Mouse (Mus musculus): Measurements from ENCODE around the gene Gm42517. TPM values are rescaled to one million over a fixed set of nuclear protein-coding genes. Genes with fewer than 3 reads are reported as not detected.

The Gm42517 gene
- polyA plus RNA-seq, 1 experiment from 2014 or later, result not detected

DNA sequence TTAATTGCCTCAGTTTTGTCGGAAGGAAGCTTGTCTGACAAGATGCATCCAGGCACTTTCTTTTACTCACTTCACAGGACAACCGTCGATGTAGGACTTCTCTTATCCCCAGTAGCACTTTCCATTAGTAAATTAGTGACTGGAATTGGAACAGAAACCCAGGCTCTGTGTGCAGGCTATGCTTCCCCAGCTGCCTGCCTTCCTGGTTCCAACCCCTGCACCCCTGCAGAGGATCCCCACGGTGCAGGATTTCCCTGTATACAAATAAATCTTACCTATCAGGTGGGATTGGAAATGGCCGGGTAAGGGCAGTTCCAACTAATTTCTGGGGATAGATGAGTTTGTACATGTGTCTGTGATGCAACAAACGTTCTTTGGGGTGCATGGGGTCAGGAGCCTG is 2.2 kb upstream of the Gm42517 start:
- H3K4me2 ChIP-seq, result no peak overlapping the region
- no peak overlapping the region for H3K27ac ChIP-seq

DNA sequence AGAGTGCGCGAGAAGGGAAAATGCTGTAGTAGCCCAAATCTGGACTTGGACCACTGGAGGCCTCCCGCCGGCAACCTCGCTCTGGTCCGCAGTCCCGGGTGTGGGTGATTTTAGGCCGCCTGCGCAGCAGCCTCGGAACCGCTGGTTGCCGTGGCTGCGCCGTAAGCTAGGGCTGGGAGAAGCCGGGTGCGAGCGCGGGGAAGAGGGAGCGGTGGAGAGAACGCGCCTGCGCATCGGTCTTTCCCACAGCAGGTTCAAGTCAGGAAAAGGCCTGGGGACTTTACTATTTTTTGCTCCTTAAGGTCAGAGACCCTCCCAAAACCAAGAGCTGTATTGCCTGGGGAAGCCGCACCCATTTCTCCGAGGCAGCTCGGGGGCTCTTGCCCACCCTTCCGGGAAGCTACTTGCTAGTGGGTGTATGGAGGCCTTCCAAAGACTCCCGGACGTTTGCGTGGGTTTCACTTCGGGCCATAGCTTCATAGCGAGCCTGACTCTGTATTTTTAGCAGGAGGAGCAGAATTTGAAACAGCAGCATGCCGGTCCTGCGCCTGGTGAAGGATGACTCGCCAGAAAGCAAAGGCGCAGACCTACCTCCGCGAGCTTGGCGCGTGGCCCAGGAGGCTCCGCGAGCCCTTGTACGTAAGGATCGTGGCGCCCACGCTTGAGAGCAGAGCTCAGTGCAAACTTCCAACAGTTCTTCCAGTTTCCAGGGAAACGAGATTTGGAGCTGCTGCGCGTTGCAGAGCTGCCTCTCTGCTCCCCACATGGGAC is 1.3 kb upstream of the Gm42517 start:
- WGBS (ENCODE audit: insufficient replicate concordance), result 1% methylated on average over 49 of the region's 49 CpGs
- H3K9ac ChIP-seq, result no peak overlapping the region
- H3K4me2 ChIP-seq, result peak overlapping the region; percentile 62
- peaks cover 27% of the 10 kb centered on the region for H3K4me1 ChIP-seq
- no peak overlapping the region for H3K27ac ChIP-seq
- H3K36me3 ChIP-seq, result no peaks in the 10 kb centered on the region
- H3K4me3 ChIP-seq, result peak overlapping the region; percentile 48
- H3K9me3 ChIP-seq (replicated peaks), result no peaks in the 10 kb centered on the region
- no peak for ATAC-seq
- peaks cover 98% of the 10 kb centered on the region for H3K27me3 ChIP-seq (replicated peaks)

More for the DNA sequence above, 2.2 kb upstream of the Gm42517 start:
- Histone ChIP-seq H3K4me1 (peaks cover 27% of the 10 kb centered on the region), H3K9me3 (replicated peaks) (no peaks in the 10 kb centered on the region), H3K4me3 (no peak overlapping the region), H3K27me3 (replicated peaks) (peaks cover 95% of the 10 kb centered on the region), H3K36me3 (no peaks in the 10 kb centered on the region), H3K9ac (no peak overlapping the region)
- ATAC-seq, result no peak
- WGBS (ENCODE audit: insufficient replicate concordance), result 5% methylated on average over 6 of the region's 6 CpGs

DNA sequence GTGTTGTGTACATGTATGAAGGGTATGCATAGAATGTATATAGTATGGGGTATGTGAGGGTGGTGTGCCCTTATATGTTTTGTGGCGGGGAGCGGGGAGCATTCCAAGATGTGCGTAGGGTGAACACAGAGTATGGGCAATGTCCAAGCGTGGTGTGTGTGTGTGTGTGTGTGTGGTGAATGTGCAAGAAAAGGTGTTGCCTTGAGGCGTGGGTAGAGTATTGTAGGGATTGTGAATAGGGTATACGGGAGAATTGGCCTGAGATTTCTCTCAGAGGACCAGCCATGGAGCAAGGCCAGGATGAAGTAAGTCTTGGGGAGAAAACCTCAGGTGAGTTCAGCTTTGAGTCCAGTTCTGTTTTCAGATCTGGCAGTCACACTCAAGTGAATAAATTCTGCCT is 724 bp upstream of the Gm42517 start:
- H3K4me2 ChIP-seq, result peak overlapping the region; percentile 75
- H3K9me3 ChIP-seq (replicated peaks), result no peaks in the 10 kb centered on the region
- no peak for ATAC-seq
- no peak overlapping the region for H3K27ac ChIP-seq
- H3K27me3 ChIP-seq (replicated peaks), result peaks cover 98% of the 10 kb centered on the region
- peaks cover 27% of the 10 kb centered on the region for H3K4me1 ChIP-seq
- peak overlapping the region; percentile 48 for H3K4me3 ChIP-seq
- H3K36me3 ChIP-seq, result no peaks in the 10 kb centered on the region
- 11% methylated on average over 6 of the region's 6 CpGs for WGBS (ENCODE audit: insufficient replicate concordance)
- no peak overlapping the region for H3K9ac ChIP-seq

DNA sequence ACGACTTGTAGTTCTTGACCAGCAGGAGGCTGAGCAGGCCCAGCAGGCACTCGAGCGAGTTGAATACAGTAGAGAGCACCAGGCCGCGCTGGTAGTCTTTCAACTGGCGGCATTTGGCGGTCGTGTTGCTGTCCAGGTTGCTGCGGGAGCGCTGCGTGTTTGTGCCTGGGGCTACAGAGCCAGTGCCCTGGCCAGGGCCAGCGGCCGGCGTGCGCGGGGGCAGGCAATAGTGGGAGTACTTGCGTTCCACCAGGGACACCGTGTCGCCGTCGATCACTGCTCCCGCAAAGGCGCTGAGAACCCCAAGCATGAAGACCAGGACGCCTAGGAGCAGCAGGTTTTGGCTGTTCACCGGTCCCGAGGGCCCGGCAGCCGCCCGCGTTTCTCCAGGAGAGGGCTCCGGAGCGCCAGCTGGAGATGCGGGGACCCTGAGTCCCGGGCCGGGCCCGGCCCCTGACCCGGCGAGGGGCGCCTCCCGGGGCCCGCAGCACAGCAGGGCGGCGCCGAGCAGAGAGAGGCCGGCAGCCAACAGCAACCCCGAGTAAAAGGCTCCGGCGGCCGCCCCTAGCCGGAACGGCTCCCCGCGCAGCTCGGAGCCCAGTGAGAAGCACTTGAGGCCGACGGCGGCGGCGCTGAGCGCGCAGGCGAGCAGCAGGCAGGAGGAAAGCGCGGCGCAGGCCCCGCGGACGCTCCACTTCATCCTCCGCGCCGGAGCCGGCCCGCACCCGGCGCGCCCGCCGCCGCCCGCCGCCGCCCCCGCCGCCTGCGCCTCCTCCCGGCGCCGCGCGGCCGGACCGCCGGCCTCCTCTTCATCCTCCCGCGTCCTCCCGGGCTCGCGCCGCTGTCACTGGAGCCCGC is 509 bp downstream of the Gm42517 start:
- no peaks in the 10 kb centered on the region for H3K36me3 ChIP-seq
- WGBS (ENCODE audit: insufficient replicate concordance), result under 1% methylated on average over 82 of the region's 100 CpGs
- H3K27ac ChIP-seq, result no peak overlapping the region
- H3K4me1 ChIP-seq, result peaks cover 27% of the 10 kb centered on the region
- H3K4me2 ChIP-seq, result peak overlapping the region; percentile 75
- ATAC-seq, result peak; percentile 27; the same call in 1 of the 2 replicates
- no peaks in the 10 kb centered on the region for H3K9me3 ChIP-seq (replicated peaks)
- H3K9ac ChIP-seq, result peak overlapping the region; percentile 18; the same call in 1 of the 2 replicates
- peak overlapping the region; percentile 56 for H3K4me3 ChIP-seq
- peaks cover 98% of the 10 kb centered on the region for H3K27me3 ChIP-seq (replicated peaks)

- H3K9me3 ChIP-seq (replicated peaks), result no peaks in the 10 kb centered on the region
- H3K27ac ChIP-seq, result no peak overlapping the region
- peaks cover 27% of the 10 kb centered on the region for H3K4me1 ChIP-seq
- H3K4me3 ChIP-seq, result peak overlapping the region; percentile 56
- peak overlapping the region; percentile 75 for H3K4me2 ChIP-seq
- 2% methylated on average over 56 of the region's 60 CpGs for WGBS (ENCODE audit: insufficient replicate concordance)
- H3K27me3 ChIP-seq (replicated peaks), result peaks cover 96% of the 10 kb centered on the region
- ATAC-seq, result no peak
- no peak overlapping the region for H3K9ac ChIP-seq
- no peaks in the 10 kb centered on the region for H3K36me3 ChIP-seq
Observed at GRCm38 (mm10) chr5:108366328-108366983, 1.3 kb downstream of the Gm42517 start.

- H3K27ac ChIP-seq, result no peak overlapping the region
- 0 out of 2 replicates have a peak, but pooled peaks have one; percentile 40 for ATAC-seq
- no peak overlapping the region for H3K9ac ChIP-seq
- H3K4me2 ChIP-seq, result no peak overlapping the region
- peaks cover 56% of the 10 kb centered on the region for H3K27me3 ChIP-seq (replicated peaks)
- 30% methylated on average over 3 of the region's 3 CpGs for WGBS (ENCODE audit: insufficient replicate concordance)
- H3K4me1 ChIP-seq, result peaks cover 12% of the 10 kb centered on the region; the same call in 1 of the 2 replicates
- H3K36me3 ChIP-seq, result no peaks in the 10 kb centered on the region
- H3K4me3 ChIP-seq, result no peak overlapping the region
- 0 out of 2 replicates have a peak, but pooled peaks cover 3% of the 10 kb centered on the region for H3K9me3 ChIP-seq (replicated peaks)
Observed at GRCm38 (mm10) chr5:108362330-108362729, 5.4 kb downstream of the Gm42517 start.

GRCm38 (mm10) chr5:108360211-108360610 is 7.5 kb downstream of the Gm42517 start:
- no peak overlapping the region for H3K9ac ChIP-seq
- H3K27ac ChIP-seq, result no peak overlapping the region
- H3K36me3 ChIP-seq, result no peaks in the 10 kb centered on the region
- ATAC-seq, result no peak
- no peak overlapping the region for H3K4me3 ChIP-seq
- H3K4me2 ChIP-seq, result no peak overlapping the region
- H3K9me3 ChIP-seq (replicated peaks), result 0 out of 2 replicates have a peak, but pooled peaks cover 3% of the 10 kb centered on the region
- no peaks in the 10 kb centered on the region for H3K4me1 ChIP-seq
- WGBS (ENCODE audit: insufficient replicate concordance), result 70% methylated on average over 4 of the region's 4 CpGs
- peaks cover 35% of the 10 kb centered on the region for H3K27me3 ChIP-seq (replicated peaks)

GRCm38 (mm10) chr5:108359491-108359890 is 8.2 kb downstream of the Gm42517 start:
- ATAC-seq, result no peak
- H3K4me2 ChIP-seq, result no peak overlapping the region

GRCm38 (mm10) chr5:108357862-108358261 is 9.9 kb downstream of the Gm42517 start:
- Histone ChIP-seq H3K9me3 (replicated peaks) (0 out of 2 replicates have a peak, but pooled peaks cover 3% of the 10 kb centered on the region), H3K36me3 (no peaks in the 10 kb centered on the region), H3K27me3 (replicated peaks) (peaks cover 11% of the 10 kb centered on the region), H3K27ac (no peak overlapping the region), H3K4me1 (0 out of 2 replicates have a peak, but pooled peaks cover 3% of the 10 kb centered on the region), H3K4me2 (no peak overlapping the region), H3K4me3 (no peak overlapping the region), H3K9ac (no peak overlapping the region)
- WGBS (ENCODE audit: insufficient replicate concordance), result 77% methylated on average over 1 of the region's 1 CpGs
- ATAC-seq, result no peak

More at GRCm38 (mm10) chr5:108359491-108359890, 8.2 kb downstream of the Gm42517 start:
- no peak overlapping the region for H3K4me3 ChIP-seq
- peaks cover 28% of the 10 kb centered on the region for H3K27me3 ChIP-seq (replicated peaks)
- H3K27ac ChIP-seq, result no peak overlapping the region
- H3K36me3 ChIP-seq, result no peaks in the 10 kb centered on the region
- H3K9ac ChIP-seq, result no peak overlapping the region
- H3K9me3 ChIP-seq (replicated peaks), result 0 out of 2 replicates have a peak, but pooled peaks cover 3% of the 10 kb centered on the region
- no peaks in the 10 kb centered on the region for H3K4me1 ChIP-seq
- 68% methylated on average over 9 of the region's 9 CpGs for WGBS (ENCODE audit: insufficient replicate concordance)

GRCm38 (mm10) chr5:108354056-108354455 is 13.7 kb downstream of the Gm42517 start:
- Histone ChIP-seq H3K9ac (no peak overlapping the region), H3K27me3 (replicated peaks) (no peaks in the 10 kb centered on the region), H3K36me3 (peaks cover 16% of the 10 kb centered on the region; the same call in 1 of the 2 replicates), H3K27ac (no peak overlapping the region), H3K4me3 (no peak overlapping the region), H3K4me1 (0 out of 2 replicates have a peak, but pooled peaks cover 3% of the 10 kb centered on the region), H3K4me2 (no peak overlapping the region), H3K9me3 (replicated peaks) (0 out of 2 replicates have a peak, but pooled peaks cover 3% of the 10 kb centered on the region)
- peak; percentile 65 for ATAC-seq
- WGBS (ENCODE audit: insufficient replicate concordance), result 53% methylated on average over 2 of the region's 2 CpGs

- Histone ChIP-seq H3K9ac (no peak overlapping the region), H3K9me3 (replicated peaks) (no peaks in the 10 kb centered on the region), H3K4me2 (no peak overlapping the region), H3K4me1 (peaks cover 8% of the 10 kb centered on the region; the same call in 1 of the 2 replicates), H3K36me3 (peaks cover 50% of the 10 kb centered on the region), H3K27me3 (replicated peaks) (no peaks in the 10 kb centered on the region), H3K27ac (no peak overlapping the region), H3K4me3 (no peak overlapping the region)
- 87% methylated on average over 9 of the region's 9 CpGs for WGBS (ENCODE audit: insufficient replicate concordance)
- no peak for ATAC-seq
Observed at GRCm38 (mm10) chr5:108349511-108350148, 18.1 kb downstream of the Gm42517 start.

Measured in liver, embryonic 12.5 days (tissue).